Mouse (Mus musculus) neural tube, embryonic 12.5 days (tissue): Measurements from ENCODE around the gene 1700067K01Rik. TPM values are rescaled to one million over a fixed set of nuclear protein-coding genes. Genes with fewer than 3 reads are reported as not detected.
A peak's percentile ranks its signal among the peaks of the same experiment; 100 is the strongest.
"Not testable (repeated sequence)": the region's sequence is repeated elsewhere in the genome, so short reads cannot be mapped to it uniquely, and the experiment has no call there.

Source experiments
- ATAC-seq: fragments of 200-750 bp; cut with Nextera tagmentation; 2 replicates; pipeline ENCODE4 v1.8.0; 2017; ENCODE audit warnings: low read depth, mild to moderate bottlenecking, moderate TSS enrichment, moderate library complexity; ENCODE audit not compliant: low FRiP score
- H3K27ac ChIP-seq: fragments of 300-500 bp; sonication (generic); 2 replicates; pipeline ENCODE4 v1.5.1; 2016
- H3K27me3 ChIP-seq: fragments of 300-500 bp; sonication (generic); replicated peaks from 2 replicates; pipeline ENCODE4 v1.6.1; 2016; ENCODE audit warnings: mild to moderate bottlenecking
- H3K36me3 ChIP-seq: fragments of 300-500 bp; sonication (generic); 2 replicates; pipeline ENCODE4 v1.6.1; 2016; ENCODE audit warnings: mild to moderate bottlenecking
- H3K4me1 ChIP-seq: fragments of 300-500 bp; sonication (generic); 2 replicates; pipeline ENCODE4 v1.6.1; 2016
- H3K4me2 ChIP-seq: fragments of 300-500 bp; sonication (generic); replicated peaks from 2 replicates; pipeline ENCODE4 v1.6.1; 2016; ENCODE audit warnings: mild to moderate bottlenecking
- H3K4me3 ChIP-seq: fragments of 300-500 bp; sonication (generic); 2 replicates; pipeline ENCODE4 v1.5.1; 2016
- H3K9ac ChIP-seq: fragments of 300-500 bp; sonication (generic); 2 replicates; pipeline ENCODE4 v1.6.1; 2016; ENCODE audit warnings: mild to moderate bottlenecking
- H3K9me3 ChIP-seq: fragments of 300-500 bp; sonication (generic); 2 replicates; pipeline ENCODE4 v1.6.1; 2016; ENCODE audit warnings: mild to moderate bottlenecking
- WGBS: fragments of 180-500 bp; shearing (Covaris S2); methylation state at CpG from one replicate; pipeline ENCODE4 v1.1.7; 2016; 5-methylcytosine and 5-hydroxymethylcytosine counted together
- polyA plus RNA-seq: library from polyadenylated mRNA; unstranded; fragments of >200 nt; fragmentation: Nextera tagmentation; extraction: Ambion mirVana; gene quantifications from 2 replicates; pipeline ENCODE4 v1.2.1, GENCODE M21; 2016

Gene 1700067K01Rik
- polyA plus RNA-seq, 1 experiment from 2014 or later, result 0.95 TPM

DNA sequence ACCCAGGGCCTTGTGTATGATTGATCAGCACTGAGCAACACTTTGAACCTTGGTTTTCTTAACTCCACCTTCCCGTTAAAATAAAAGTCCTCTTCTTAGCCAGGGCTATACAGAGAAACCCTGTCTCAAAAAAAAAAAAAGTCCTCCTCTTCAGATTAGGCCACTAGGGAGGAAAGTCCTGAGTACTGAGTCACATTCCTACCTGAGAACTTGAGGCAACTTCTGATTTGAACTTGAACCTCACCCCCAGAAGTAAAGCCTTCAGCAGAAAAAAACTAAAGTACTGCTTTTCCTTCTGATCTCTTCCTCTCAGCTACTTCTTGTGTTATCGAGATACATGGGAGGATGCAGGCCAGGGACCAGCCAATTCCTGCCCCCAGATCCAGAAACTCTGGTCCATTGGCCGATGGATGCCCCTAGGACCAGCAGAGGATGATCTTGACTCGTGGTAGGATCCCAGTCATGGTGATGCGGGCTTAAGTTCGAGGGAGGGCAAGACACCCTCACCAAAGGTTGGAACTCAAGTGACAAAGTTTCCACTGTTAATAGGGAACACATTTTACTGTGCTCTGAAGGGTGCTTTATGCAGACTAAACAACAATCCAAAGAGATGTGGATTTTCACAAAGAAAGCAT, 2.4 kb downstream of the 1700067K01Rik start:
- Histone ChIP-seq H3K4me2 (peak overlapping the region; percentile 90), H3K27me3 (peaks cover 25% of the 10 kb centered on the region), H3K9me3 (no peaks in the 10 kb centered on the region), H3K4me3 (peak overlapping the region; percentile 56; the same call in 1 of the 2 replicates), H3K4me1 (peaks cover 27% of the 10 kb centered on the region), H3K27ac (no peak overlapping the region), H3K9ac (peak overlapping the region; percentile 77; the same call in 1 of the 2 replicates), H3K36me3 (peaks cover 25% of the 10 kb centered on the region)
- no peak for ATAC-seq
- 83% methylated on average over 6 of the region's 6 CpGs for WGBS

DNA sequence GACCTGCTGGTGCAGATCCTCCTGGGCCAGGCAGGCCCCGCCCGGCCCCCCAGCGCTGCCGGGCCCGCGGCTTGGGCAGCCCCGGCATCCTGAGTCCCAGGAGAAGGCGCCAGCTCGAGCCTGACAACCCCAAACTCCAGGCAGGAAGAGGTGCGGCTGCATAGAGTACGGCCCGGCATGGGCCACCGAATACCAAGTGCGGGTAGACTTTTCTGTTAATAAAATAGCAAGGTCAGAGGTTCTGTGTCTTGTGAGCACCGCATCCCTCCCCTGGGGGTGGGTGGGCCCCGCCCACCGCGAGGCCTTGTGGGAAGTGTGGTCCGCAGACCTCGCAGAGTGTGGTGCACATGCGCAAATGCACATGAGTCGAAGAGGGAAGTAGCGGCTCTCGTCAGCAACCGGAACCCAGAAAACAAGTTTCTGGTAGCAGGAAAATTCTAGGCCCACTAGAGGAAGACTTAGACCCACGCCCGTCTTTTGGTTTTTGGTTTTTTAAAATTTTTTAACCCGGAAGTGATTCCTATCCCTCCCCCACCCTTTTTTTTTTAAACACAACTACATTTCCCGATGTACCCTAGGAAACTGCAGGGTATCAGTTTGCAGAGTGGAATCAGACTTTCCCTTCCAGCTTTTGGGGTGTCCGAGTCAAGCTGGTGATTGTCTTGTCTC, 3.4 kb downstream of the 1700067K01Rik start:
- ATAC-seq, result peak; percentile 84
- H3K36me3 ChIP-seq, result peaks cover 20% of the 10 kb centered on the region
- 1% methylated on average over 30 of the region's 30 CpGs for WGBS

DNA sequence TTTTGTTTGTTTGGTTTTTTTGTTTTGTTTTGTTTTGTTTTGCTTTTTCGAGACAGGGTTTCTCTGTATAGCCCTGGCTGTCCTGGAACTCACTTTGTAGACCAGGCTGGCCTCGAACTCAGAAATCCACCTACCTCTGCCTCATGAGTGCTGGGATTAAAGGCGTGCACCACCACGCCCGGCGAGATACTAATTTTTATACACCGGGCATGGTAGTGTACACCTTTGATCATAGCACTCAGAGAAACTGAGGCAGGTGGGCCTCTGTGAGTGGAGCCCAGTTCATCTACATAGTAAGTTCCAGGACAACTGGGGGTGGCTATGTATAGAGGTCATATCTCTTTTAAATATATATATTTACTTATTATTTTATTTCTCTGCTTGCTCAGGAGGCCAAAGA, 4.2 kb downstream of the 1700067K01Rik start:
- H3K9ac ChIP-seq, ATAC-seq, H3K27ac ChIP-seq, H3K4me2 ChIP-seq, H3K4me3 ChIP-seq, H3K9me3 ChIP-seq: not testable (repeated sequence)
- WGBS, result 96% methylated on average over 7 of the region's 7 CpGs
- Histone ChIP-seq H3K36me3 (peaks cover 12% of the 10 kb centered on the region; the same call in 1 of the 2 replicates), H3K27me3 (peaks cover 20% of the 10 kb centered on the region), H3K4me1 (peaks cover 16% of the 10 kb centered on the region)

More for the DNA sequence above, 3.4 kb downstream of the 1700067K01Rik start:
- Histone ChIP-seq H3K27ac (no peak overlapping the region), H3K4me3 (peak overlapping the region; percentile 56), H3K9ac (peak overlapping the region; percentile 77), H3K27me3 (peaks cover 22% of the 10 kb centered on the region), H3K4me2 (peak overlapping the region; percentile 90), H3K4me1 (peaks cover 18% of the 10 kb centered on the region), H3K9me3 (no peaks in the 10 kb centered on the region)

DNA sequence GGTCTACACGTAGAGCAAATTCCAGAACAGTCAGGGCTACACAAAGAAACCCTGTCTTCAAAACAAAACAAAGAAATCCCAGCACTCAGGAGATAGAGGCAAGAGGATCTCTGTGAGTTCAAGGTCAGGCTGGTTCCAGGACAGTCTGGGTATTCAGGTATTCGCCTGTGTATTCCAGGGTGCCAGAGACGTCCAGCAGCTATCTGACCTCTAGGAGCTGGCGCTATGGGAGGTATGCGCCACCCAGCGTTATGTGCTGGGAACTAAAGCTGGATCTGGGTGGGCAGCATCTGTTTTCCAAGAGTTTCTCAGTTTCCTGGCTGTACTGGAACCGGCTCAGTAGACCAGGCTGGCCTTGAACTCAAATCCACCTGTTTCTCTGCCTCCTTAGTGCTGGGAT, 7.1 kb downstream of the 1700067K01Rik start:
- Histone ChIP-seq H3K36me3 (no peaks in the 10 kb centered on the region), H3K4me3 (no peak overlapping the region), H3K9ac (no peak overlapping the region), H3K27me3 (peaks cover 34% of the 10 kb centered on the region), H3K4me2 (no peak overlapping the region), H3K27ac (no peak overlapping the region), H3K9me3 (no peaks in the 10 kb centered on the region), H3K4me1 (peaks cover 33% of the 10 kb centered on the region)
- no peak for ATAC-seq
- 29% methylated on average over 7 of the region's 7 CpGs for WGBS

DNA sequence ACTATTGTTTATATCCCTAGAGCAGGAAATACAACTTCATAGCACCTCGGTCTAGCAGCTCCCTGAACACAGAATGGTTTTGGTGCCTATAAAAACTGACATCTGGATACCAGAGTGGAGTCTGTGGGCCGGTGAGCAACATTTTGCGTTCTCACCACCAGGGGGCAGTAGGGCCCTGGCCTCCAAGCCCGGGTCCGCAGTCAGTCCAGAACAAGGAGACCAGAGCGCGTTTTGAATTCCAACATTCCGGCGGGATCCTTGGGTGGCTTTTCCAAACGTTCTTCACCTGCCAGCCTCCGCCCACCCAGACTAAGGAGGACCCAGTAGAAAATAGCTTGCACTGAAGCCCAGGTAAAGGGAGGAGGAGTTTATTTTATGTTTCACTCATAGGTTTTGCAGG, 8.6 kb downstream of the 1700067K01Rik start:
- ATAC-seq, result 0 out of 2 replicates have a peak, but pooled peaks have one; percentile 14
- Histone ChIP-seq H3K27me3 (peaks cover 37% of the 10 kb centered on the region), H3K4me2 (no peak overlapping the region), H3K27ac (no peak overlapping the region), H3K4me1 (peaks cover 27% of the 10 kb centered on the region), H3K36me3 (no peaks in the 10 kb centered on the region), H3K9me3 (no peaks in the 10 kb centered on the region), H3K9ac (no peak overlapping the region), H3K4me3 (no peak overlapping the region)
- WGBS, result 2% methylated on average over 11 of the region's 11 CpGs

DNA sequence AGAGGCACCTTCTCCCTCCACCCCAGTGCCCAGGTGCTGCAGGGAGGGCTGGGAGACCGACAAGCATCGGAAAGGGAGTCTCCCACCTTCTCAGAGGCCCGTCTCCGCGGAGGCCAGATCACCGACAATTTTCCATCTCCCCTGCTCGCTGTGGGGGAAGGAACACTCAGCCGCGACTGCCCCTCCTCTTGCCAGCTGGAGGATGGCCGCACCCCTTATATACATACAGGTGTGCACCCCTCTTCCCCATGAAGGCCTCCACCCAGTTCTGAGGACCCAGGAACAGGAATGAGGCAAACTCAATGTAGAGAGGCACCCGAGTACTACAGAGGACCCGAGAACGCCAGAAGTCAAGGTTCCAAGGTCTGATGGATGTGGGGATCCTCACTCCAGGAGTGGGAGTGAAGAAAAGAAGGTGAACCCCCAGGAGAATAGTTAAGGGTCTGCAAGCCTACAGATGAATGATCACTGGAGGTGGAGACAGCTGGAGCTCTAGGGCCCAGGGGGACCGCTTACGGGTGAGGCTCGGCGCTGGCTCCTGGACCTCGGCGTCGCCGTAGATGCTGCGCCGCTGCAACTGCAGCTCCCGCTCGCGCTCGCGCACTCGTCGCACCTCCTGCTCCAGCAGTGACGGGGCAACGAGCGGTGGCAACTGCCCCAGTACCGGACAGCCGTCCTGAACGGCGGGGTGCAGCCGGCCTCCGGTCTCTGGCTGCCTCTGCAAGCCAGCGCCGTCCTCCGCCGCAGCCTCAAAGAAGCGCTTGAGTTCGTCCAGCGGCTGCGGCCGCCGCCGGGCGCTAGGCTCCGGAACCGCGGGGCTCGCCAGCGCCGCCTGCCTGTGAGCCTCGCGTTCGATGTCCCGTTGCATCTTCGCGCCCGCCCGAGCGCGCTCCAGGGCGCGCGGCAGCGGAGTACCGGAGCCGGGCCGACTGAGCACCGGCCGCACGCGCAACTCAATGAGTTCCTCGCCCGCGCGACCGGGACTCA, 9.6 kb downstream of the 1700067K01Rik start:
- 2% methylated on average over 83 of the region's 83 CpGs for WGBS
- Histone ChIP-seq H3K9ac (peak overlapping the region; percentile 65), H3K27ac (no peak overlapping the region), H3K4me3 (peak overlapping the region; percentile 49), H3K36me3 (no peaks in the 10 kb centered on the region), H3K4me1 (peaks cover 24% of the 10 kb centered on the region), H3K9me3 (no peaks in the 10 kb centered on the region), H3K4me2 (peak overlapping the region; percentile 96), H3K27me3 (peaks cover 37% of the 10 kb centered on the region)
- peak; percentile 46 for ATAC-seq

DNA sequence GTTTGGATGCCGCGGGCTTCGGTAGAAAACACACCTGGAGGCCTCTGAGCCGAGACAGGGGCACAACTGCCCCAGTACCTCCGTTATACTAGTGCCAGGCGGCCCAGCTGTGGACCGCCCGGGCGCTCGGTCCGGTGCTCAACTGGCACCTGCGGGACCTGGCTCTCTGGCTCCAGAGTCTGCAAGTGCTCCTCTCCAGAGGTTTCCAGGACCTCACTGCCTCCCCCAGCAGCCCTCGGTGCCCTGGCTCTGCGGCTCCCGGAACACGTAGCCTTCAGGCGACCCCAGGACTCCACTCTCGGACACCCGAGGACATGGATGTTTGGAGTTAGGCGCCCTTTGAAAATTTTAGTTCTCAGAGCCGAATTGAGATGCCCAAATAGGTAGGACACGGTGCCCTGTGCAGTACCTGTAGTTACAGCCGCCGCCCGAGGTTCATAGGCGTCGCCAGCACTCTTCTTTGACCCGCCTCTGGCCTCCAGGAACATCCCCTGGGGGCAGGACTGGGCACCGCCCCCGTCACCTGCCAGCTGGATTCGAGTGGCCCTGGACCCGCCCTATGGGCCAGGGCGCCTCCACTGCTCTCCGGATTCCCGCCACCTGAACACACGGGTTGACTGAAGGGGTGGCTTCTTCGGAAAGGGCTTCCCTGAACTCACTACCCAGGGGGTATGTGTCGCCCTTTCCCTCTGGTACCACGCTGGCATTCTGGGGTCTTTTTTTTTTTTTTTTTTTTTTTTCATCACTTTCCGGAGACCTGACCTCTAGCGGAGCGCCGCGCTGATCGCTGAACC, 10.6 kb downstream of the 1700067K01Rik start, which contains the start of gene 2210011C24Rik:
TSS of gene 2210011C24Rik (minus strand) at position 467 of the 794 bp plus-strand sequence.
- Histone ChIP-seq H3K4me2 (peak within 1 kb of the TSS; percentile 96), H3K27ac (no peak within 1 kb of the TSS), H3K9ac (peak within 1 kb of the TSS; percentile 65), H3K9me3 (no peaks in the 10 kb centered on the region), H3K4me3 (peak within 1 kb of the TSS; percentile 49), H3K36me3 (no peaks in the 10 kb centered on the region), H3K27me3 (peaks cover 37% of the 10 kb centered on the region), H3K4me1 (peaks cover 24% of the 10 kb centered on the region)
- WGBS, result under 1% methylated on average over 45 of the region's 45 CpGs
- ATAC-seq, result no peak

DNA sequence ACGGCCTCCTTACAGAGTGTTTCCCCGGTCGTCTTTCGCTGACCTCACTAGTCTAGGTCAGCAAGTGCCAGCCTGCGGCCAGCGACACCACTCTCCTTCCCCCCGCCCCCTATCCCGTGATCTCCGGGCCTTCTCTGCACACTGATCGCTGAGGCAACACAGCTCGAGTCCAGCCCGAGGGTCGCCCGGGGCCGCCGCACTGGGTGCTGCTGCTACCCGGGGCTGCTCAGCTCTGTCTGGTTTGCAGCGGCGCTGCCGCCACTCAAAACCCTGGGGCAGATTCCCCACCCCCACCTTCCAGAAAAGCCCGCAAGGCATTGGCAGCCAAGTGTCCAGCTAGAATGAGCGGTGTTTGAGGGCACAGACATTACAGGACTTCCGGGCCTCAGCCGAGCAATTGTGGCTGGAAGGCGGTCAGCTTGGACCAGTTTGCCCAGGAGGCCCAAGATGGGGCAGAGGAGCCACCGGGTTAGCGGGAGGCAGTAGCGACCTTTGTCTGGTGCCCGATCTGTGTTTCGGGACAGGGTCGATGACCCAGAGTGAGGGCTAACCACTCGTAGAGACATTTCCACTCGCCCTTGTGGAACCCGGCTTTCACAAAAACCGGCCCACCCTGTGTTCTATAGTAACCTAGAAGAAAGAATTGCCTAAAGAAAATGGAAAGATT, 11.3 kb downstream of the 1700067K01Rik start:
- Histone ChIP-seq H3K27me3 (peaks cover 37% of the 10 kb centered on the region), H3K4me1 (peaks cover 24% of the 10 kb centered on the region), H3K9ac (0 out of 2 replicates have a peak overlapping the region, but pooled peaks have one; percentile 18), H3K4me3 (peak overlapping the region; percentile 16; the same call in 1 of the 2 replicates), H3K36me3 (no peaks in the 10 kb centered on the region), H3K4me2 (peak overlapping the region; percentile 96), H3K27ac (no peak overlapping the region), H3K9me3 (no peaks in the 10 kb centered on the region)
- WGBS, result 5% methylated on average over 35 of the region's 35 CpGs
- ATAC-seq, result no peak

DNA sequence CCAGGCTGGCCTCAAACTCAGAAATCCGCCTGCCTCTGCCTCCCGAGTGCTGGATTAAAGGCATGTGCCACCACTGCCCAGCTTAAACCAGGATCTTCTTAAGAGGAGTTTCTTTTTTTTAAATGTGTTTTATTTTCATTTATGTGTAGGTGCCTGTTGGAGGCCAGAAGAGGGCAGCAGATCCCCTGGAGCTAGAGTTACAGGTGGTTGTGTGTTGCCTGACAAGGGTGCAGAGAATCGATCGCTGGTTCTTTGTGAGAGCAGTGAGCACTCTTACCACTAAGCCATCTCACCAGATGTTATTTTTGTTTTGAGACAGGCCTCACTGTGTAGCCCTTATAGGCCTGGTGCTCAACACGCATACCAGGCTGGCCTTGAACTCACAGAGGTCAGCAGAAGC, 14.5 kb downstream of the 1700067K01Rik start:
- ATAC-seq, result no peak
- no peaks in the 10 kb centered on the region for H3K9me3 ChIP-seq
- H3K9ac ChIP-seq, result no peak overlapping the region
- H3K4me3 ChIP-seq, result no peak overlapping the region
- 93% methylated on average over 5 of the region's 5 CpGs for WGBS
- no peak overlapping the region for H3K27ac ChIP-seq
- H3K36me3 ChIP-seq, result no peaks in the 10 kb centered on the region
- H3K4me2 ChIP-seq, result no peak overlapping the region
- H3K27me3 ChIP-seq, result peaks cover 34% of the 10 kb centered on the region
- peaks cover 20% of the 10 kb centered on the region for H3K4me1 ChIP-seq

DNA sequence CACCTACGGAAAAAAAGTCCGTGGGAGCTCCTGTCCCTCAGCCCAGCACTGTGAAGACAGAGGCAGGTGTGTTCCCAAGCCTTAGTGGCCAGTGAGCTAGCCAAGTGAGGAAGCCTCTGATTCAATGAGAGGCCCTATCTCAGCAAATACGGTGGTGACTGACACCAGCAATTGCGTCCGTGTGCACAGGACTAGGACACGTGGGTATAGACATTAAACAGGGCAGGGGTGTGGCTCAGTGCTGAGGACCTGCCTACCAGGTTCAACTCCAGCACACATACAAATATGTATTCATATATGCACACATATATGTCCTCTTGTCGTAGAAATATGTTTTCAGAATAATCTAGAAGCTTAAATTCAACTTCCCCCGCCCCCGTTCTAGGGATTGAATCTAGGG, 18.4 kb downstream of the 1700067K01Rik start:
- peaks cover 17% of the 10 kb centered on the region for H3K27me3 ChIP-seq
- no peak for ATAC-seq
- H3K4me2 ChIP-seq, result no peak overlapping the region
- no peak overlapping the region for H3K27ac ChIP-seq
- no peak overlapping the region for H3K4me3 ChIP-seq
- H3K4me1 ChIP-seq, result peaks cover 5% of the 10 kb centered on the region; the same call in 1 of the 2 replicates
- no peak overlapping the region for H3K9ac ChIP-seq
- H3K9me3 ChIP-seq, result no peaks in the 10 kb centered on the region
- no peaks in the 10 kb centered on the region for H3K36me3 ChIP-seq
- 82% methylated on average over 9 of the region's 9 CpGs for WGBS

DNA sequence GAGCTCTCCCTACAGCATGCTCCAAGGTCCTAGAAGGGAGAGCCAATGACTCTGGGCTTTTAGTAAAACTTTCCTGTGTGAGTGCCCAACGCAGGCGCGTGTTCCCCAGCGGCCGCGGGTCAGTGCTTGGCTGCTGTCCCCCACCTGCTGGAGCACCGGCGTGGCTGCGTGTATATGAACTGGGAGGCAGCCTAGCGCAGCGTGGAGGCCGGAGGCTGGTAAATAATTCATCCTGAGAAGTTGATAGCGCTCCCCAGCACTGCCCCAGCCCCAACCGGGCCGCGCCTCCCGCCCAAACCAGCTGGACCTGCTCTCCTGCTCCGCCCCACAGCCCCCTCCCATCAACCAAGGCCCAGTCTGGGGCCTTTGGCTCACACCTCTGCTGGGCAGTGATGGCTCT, 19.8 kb downstream of the 1700067K01Rik start, which contains the start of gene Palm3:
TSS of gene Palm3 (plus strand) at position 376 of the 400 bp plus-strand sequence.
- Histone ChIP-seq H3K36me3 (no peaks in the 10 kb centered on the region), H3K9ac (0 out of 2 replicates have a peak within 1 kb of the TSS, but pooled peaks have one; percentile 21), H3K4me3 (no peak within 1 kb of the TSS), H3K27ac (no peak within 1 kb of the TSS), H3K4me2 (peak within 1 kb of the TSS; percentile 20; the same call in 1 of the 2 replicates), H3K9me3 (no peaks in the 10 kb centered on the region), H3K4me1 (peaks cover 11% of the 10 kb centered on the region; the same call in 1 of the 2 replicates), H3K27me3 (peaks cover 24% of the 10 kb centered on the region)
- ATAC-seq, result no peak
- 4% methylated on average over 18 of the region's 18 CpGs for WGBS
